Mouse (Mus musculus) neural tube, embryonic 13.5 days (tissue): ENCODE measurements around the gene Nhlrc1. TPM values are rescaled to one million over a fixed set of nuclear protein-coding genes. Genes with fewer than 3 reads are reported as not detected.

Source experiments
- ATAC-seq: fragments of 200-750 bp; cut with Nextera tagmentation; 2 replicates; pipeline ENCODE4 v1.8.0; 2017; ENCODE audit warnings: low read depth, mild to moderate bottlenecking, moderate TSS enrichment, moderate library complexity
- H3K27ac ChIP-seq: fragments of 300-500 bp; sonication (generic); replicated peaks from 2 replicates; pipeline ENCODE4 v1.5.1; 2015; ENCODE audit warnings: moderate library complexity, mild to moderate bottlenecking, inconsistent platforms
- H3K27me3 ChIP-seq: fragments of 300-500 bp; sonication (generic); 2 replicates; pipeline ENCODE4 v1.6.1; 2015; ENCODE audit warnings: mild to moderate bottlenecking, inconsistent platforms
- H3K36me3 ChIP-seq: fragments of 300-500 bp; sonication (generic); 2 replicates; pipeline ENCODE4 v1.6.1; 2015; ENCODE audit warnings: mild to moderate bottlenecking, inconsistent platforms
- H3K4me1 ChIP-seq: fragments of 300-500 bp; sonication (generic); replicated peaks from 2 replicates; pipeline ENCODE4 v1.6.1; 2015; ENCODE audit warnings: inconsistent platforms
- H3K4me2 ChIP-seq: fragments of 300-500 bp; sonication (generic); 2 replicates; pipeline ENCODE4 v1.6.1; 2015; ENCODE audit warnings: inconsistent platforms, mild to moderate bottlenecking, moderate library complexity
- H3K4me3 ChIP-seq: fragments of 300-500 bp; sonication (generic); 2 replicates; pipeline ENCODE4 v1.5.1; 2015; ENCODE audit warnings: mild to moderate bottlenecking, inconsistent platforms
- H3K9ac ChIP-seq: fragments of 300-500 bp; sonication (generic); 2 replicates; pipeline ENCODE4 v1.6.1; 2015; ENCODE audit warnings: moderate library complexity, mild to moderate bottlenecking, inconsistent platforms
- H3K9me3 ChIP-seq: fragments of 300-500 bp; sonication (generic); 2 replicates; pipeline ENCODE4 v1.6.1; 2016; ENCODE audit warnings: inconsistent platforms
- WGBS: fragments of 180-500 bp; shearing (Covaris S2); methylation state at CpG from one replicate; pipeline ENCODE4 v1.1.7; 2015; 5-methylcytosine and 5-hydroxymethylcytosine counted together
- polyA plus RNA-seq: library from polyadenylated mRNA; unstranded; fragments of >200 nt; fragmentation: Nextera tagmentation; extraction: Ambion mirVana; gene quantifications from 2 replicates; pipeline ENCODE4 v1.2.1, GENCODE M21; 2015

Nhlrc1 gene
- polyA plus RNA-seq, 1 experiment from 2014 or later = 11.9 TPM

- Histone ChIP-seq H3K36me3 (no peaks in the 10 kb centered on the region), H3K9me3 (no peaks in the 10 kb centered on the region), H3K4me3 (no peak overlapping the region), H3K27me3 (no peaks in the 10 kb centered on the region), H3K4me2 (no peak overlapping the region), H3K4me1 (no peaks in the 10 kb centered on the region), H3K27ac (no peak overlapping the region), H3K9ac (no peak overlapping the region)
- ATAC-seq = no peak
- 80% methylated on average over 4 of the region's 4 CpGs for WGBS
Observed at GRCm38 (mm10) chr13:46997355-46997754, 17.3 kb downstream of the Nhlrc1 start.

DNA sequence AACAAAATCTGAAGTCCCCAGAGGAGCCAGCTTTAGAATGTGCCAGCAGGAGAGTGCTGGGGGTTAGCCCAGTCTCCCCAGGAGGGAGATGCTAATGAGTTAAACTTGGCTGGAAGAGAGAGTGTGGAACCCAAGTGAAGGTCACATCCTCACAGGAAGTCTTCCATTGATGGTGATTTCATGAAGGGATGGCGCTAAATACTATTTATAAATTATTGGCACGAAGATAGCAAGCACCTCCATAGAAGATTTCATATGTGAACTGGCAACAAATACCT lies 21.4 kb downstream of the Nhlrc1 start:
- Histone ChIP-seq H3K9ac (no peak overlapping the region), H3K4me2 (no peak overlapping the region), H3K9me3 (no peaks in the 10 kb centered on the region), H3K4me1 (no peaks in the 10 kb centered on the region), H3K36me3 (no peaks in the 10 kb centered on the region), H3K27me3 (no peaks in the 10 kb centered on the region), H3K27ac (no peak overlapping the region), H3K4me3 (no peak overlapping the region)
- 84% methylated on average over 2 of the region's 2 CpGs for WGBS
- no peak for ATAC-seq

DNA sequence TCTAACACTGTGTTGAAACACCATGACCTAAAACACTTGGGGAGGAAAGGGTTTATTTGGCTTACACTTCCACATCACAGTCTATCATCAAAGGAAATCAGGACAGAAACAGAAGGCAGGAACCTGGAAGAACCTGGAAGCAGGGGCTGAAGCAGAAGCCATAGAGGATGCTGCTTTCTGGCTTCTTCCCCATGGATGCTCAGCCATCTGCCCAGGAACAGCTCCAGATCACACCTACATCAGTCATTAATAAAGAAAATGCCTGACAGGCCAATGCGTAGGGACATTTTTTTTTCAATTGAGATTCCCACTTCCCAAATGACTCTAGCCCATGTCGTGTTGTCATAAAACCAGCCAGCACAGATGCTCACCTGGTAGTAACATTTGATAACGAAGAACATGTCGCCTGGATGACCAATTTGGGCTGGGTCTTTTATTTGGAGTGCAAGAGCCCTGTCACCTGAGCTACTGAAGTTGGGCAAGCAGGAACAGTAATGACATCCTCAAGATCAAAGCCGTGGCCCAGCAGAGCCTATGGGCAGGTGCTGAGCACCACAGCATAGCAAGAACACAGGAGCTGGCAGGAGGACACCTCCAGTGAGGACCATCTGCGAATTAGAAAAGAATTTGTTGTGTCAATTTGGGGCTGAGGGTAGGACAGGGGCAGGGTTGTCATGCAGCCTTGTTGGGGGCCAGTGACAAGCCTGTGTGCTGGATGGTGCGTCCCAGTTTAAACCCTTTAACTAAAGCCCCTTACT lies 22.0 kb downstream of the Nhlrc1 start:
- H3K27me3 ChIP-seq = no peaks in the 10 kb centered on the region
- no peak overlapping the region for H3K4me2 ChIP-seq
- no peaks in the 10 kb centered on the region for H3K9me3 ChIP-seq
- no peak overlapping the region for H3K27ac ChIP-seq
- H3K4me1 ChIP-seq = no peaks in the 10 kb centered on the region
- ATAC-seq = no peak
- no peak overlapping the region for H3K4me3 ChIP-seq
- WGBS = 79% methylated on average over 7 of the region's 7 CpGs
- no peaks in the 10 kb centered on the region for H3K36me3 ChIP-seq
- no peak overlapping the region for H3K9ac ChIP-seq

GRCm38 (mm10) chr13:46990376-46991011 lies 24.2 kb downstream of the Nhlrc1 start:
- no peak overlapping the region for H3K27ac ChIP-seq
- WGBS = 49% methylated on average over 4 of the region's 4 CpGs
- no peaks in the 10 kb centered on the region for H3K9me3 ChIP-seq
- H3K4me3 ChIP-seq = no peak overlapping the region
- H3K4me2 ChIP-seq = no peak overlapping the region
- H3K36me3 ChIP-seq = no peaks in the 10 kb centered on the region
- no peaks in the 10 kb centered on the region for H3K27me3 ChIP-seq
- H3K4me1 ChIP-seq = no peaks in the 10 kb centered on the region
- H3K9ac ChIP-seq = no peak overlapping the region
- no peak for ATAC-seq

DNA sequence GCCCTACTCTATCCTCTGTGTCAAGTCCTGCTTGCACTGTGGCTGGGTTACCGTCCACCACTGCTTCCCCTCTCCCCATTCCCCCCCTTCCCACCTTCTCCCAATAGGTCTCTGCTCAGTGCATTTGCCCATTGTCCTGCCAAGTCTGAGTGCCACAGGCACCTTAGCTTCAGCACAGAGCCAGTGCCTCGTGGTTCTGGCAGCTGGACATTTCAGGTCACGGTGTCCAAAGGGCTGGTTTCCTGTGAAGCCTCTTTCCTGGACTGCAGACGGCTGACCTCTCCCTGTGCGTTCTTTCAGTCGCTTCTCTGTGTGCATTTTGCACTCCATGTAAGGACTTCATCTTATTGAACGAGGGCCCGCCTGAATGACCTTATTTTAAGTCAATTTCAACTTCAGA lies 26.7 kb downstream of the Nhlrc1 start:
- no peak overlapping the region for H3K27ac ChIP-seq
- H3K4me2 ChIP-seq = no peak overlapping the region
- no peaks in the 10 kb centered on the region for H3K27me3 ChIP-seq
- 79% methylated on average over 8 of the region's 8 CpGs for WGBS
- no peaks in the 10 kb centered on the region for H3K9me3 ChIP-seq
- no peak overlapping the region for H3K9ac ChIP-seq
- no peak for ATAC-seq
- no peaks in the 10 kb centered on the region for H3K36me3 ChIP-seq
- no peaks in the 10 kb centered on the region for H3K4me1 ChIP-seq
- H3K4me3 ChIP-seq = no peak overlapping the region

DNA sequence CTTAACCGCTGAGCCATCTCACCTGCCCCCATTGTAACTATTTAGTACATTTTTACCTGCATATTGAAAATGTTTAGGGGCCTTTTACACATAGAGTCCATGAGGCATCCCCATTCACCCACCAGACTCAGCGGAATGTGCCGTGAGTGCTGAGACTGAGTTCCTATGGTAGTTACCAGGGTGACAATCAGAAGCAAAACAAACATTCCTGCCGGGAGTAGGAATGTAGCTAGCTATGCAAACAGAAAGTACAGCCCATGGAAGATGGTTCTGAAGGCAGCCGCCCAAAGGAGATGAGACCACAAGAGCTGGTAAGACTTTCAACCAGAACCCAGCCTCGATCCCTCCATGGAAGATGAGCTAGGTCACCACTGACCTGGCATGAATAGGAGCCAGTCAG lies 28.4 kb downstream of the Nhlrc1 start:
- ATAC-seq = no peak
- Histone ChIP-seq H3K4me3 (no peak overlapping the region), H3K9me3 (no peaks in the 10 kb centered on the region), H3K4me2 (no peak overlapping the region), H3K27ac (no peak overlapping the region), H3K9ac (no peak overlapping the region), H3K27me3 (no peaks in the 10 kb centered on the region), H3K4me1 (no peaks in the 10 kb centered on the region), H3K36me3 (no peaks in the 10 kb centered on the region)
- 72% methylated on average over 6 of the region's 6 CpGs for WGBS

DNA sequence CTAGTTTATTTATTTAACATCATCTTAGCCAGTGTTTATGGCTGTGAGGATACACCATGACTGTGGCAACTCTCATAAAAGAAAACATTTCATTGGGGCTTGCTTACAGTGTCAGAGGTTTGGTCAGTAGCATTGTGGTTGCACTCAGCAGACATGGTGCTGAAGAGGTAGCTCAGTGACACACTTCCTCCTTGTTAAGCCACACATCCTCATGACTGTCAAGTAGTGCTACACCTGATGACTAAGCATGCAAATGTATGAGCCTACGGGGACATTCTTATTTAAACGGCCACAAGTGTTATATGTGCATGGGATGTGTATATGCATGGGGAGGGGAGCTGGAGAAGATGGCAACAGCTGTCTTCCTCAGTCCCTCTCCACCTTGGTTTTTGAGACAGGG lies 30.8 kb downstream of the Nhlrc1 start:
- no peak for ATAC-seq
- Histone ChIP-seq H3K4me2 (no peak overlapping the region), H3K9me3 (no peaks in the 10 kb centered on the region), H3K27ac (no peak overlapping the region), H3K36me3 (no peaks in the 10 kb centered on the region), H3K4me3 (no peak overlapping the region), H3K4me1 (no peaks in the 10 kb centered on the region), H3K9ac (no peak overlapping the region), H3K27me3 (no peaks in the 10 kb centered on the region)
- 92% methylated on average over 2 of the region's 2 CpGs for WGBS

GRCm38 (mm10) chr13:46979836-46980490 lies 34.7 kb downstream of the Nhlrc1 start:
- H3K4me1 ChIP-seq = peaks cover 11% of the 10 kb centered on the region
- H3K4me3 ChIP-seq = no peak overlapping the region
- H3K4me2 ChIP-seq = no peak overlapping the region
- H3K27ac ChIP-seq = no peak overlapping the region
- no peaks in the 10 kb centered on the region for H3K9me3 ChIP-seq
- no peak overlapping the region for H3K9ac ChIP-seq
- no peak for ATAC-seq
- H3K27me3 ChIP-seq = no peaks in the 10 kb centered on the region
- H3K36me3 ChIP-seq = no peaks in the 10 kb centered on the region
- 78% methylated on average over 13 of the region's 13 CpGs for WGBS

- no peak for ATAC-seq
- Histone ChIP-seq H3K4me2 (no peak overlapping the region), H3K4me1 (peaks cover 11% of the 10 kb centered on the region), H3K27me3 (no peaks in the 10 kb centered on the region), H3K9ac (no peak overlapping the region), H3K4me3 (no peak overlapping the region), H3K36me3 (no peaks in the 10 kb centered on the region), H3K27ac (no peak overlapping the region), H3K9me3 (no peaks in the 10 kb centered on the region)
- WGBS = 95% methylated on average over 7 of the region's 7 CpGs
Observed at GRCm38 (mm10) chr13:46976532-46976931, 38.1 kb downstream of the Nhlrc1 start.

GRCm38 (mm10) chr13:46975930-46976329 lies 38.7 kb downstream of the Nhlrc1 start:
- Histone ChIP-seq H3K9me3 (no peaks in the 10 kb centered on the region), H3K4me3 (no peak overlapping the region), H3K27ac (peak overlapping the region; percentile 72; the same call in 1 of the 2 replicates), H3K4me2 (peak overlapping the region; percentile 62), H3K27me3 (no peaks in the 10 kb centered on the region), H3K36me3 (no peaks in the 10 kb centered on the region), H3K4me1 (peaks cover 11% of the 10 kb centered on the region), H3K9ac (0 out of 2 replicates have a peak overlapping the region, but pooled peaks have one; percentile 26)
- no peak for ATAC-seq
- WGBS = 18% methylated on average over 4 of the region's 4 CpGs

- WGBS = 11% methylated on average over 14 of the region's 14 CpGs
- Histone ChIP-seq H3K9me3 (no peaks in the 10 kb centered on the region), H3K4me2 (peak overlapping the region; percentile 62), H3K27ac (peak overlapping the region; percentile 72), H3K4me3 (peak overlapping the region; percentile 40), H3K9ac (peak overlapping the region; percentile 63), H3K27me3 (no peaks in the 10 kb centered on the region), H3K4me1 (peaks cover 11% of the 10 kb centered on the region), H3K36me3 (no peaks in the 10 kb centered on the region)
- peak; percentile 97 for ATAC-seq
Observed at GRCm38 (mm10) chr13:46975031-46975551, 39.6 kb downstream of the Nhlrc1 start.

DNA sequence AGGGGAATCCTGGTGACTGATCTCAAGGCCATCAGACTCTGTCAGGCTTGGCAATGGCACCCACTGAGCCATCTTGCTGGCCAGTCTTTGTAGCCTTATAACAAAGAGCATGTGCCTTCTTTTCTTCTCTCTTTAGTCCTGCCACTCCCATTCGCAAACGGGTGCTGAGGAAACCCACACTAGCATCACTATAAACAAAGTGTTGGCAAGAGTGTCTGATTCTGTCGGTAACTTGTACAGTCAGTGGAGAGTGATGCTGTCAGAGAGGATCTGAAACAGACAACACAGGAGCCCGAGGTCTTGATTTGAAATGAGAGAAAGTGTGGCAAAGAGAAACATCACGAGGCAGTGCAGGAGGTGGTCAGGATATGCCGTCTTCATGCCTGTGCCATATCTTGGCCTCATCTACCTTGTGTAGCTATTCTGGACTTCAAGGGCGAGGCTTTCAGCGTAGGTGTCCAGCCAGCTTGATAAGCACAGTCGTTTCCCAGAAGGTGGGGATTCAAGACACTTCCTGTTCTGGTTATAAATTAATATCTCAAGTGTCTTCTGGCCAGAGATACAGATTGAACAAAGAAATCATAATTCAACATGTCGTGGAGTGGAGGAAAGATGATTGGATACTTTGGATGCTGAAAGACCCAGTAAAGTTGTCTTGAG lies 44.2 kb downstream of the Nhlrc1 start:
- Histone ChIP-seq H3K9ac (no peak overlapping the region), H3K4me1 (peaks cover 3% of the 10 kb centered on the region; the same call in 1 of the 2 replicates), H3K27me3 (no peaks in the 10 kb centered on the region), H3K4me2 (no peak overlapping the region), H3K36me3 (no peaks in the 10 kb centered on the region), H3K27ac (no peak overlapping the region), H3K9me3 (no peaks in the 10 kb centered on the region), H3K4me3 (no peak overlapping the region)
- ATAC-seq = no peak
- 87% methylated on average over 10 of the region's 10 CpGs for WGBS
